Mouse (Mus musculus): ENCODE data around the gene Gm12394. TPM values are rescaled to one million over a fixed set of nuclear protein-coding genes. Genes with fewer than 3 reads are reported as not detected.
"Not testable (repeated sequence)": the region's sequence is repeated elsewhere in the genome, so short reads cannot be mapped to it uniquely, and the experiment has no call there.

Gm12394 gene
- total RNA-seq, 2 experiments from 2014 or later = 0.90 to 1.0 TPM

- TF ChIP-seq CTCF (conservative IDR thresholded peaks at IDR 0.05) = no peak
- no peak for DNase-seq (ENCODE audit: low spot score in 2 of 2)
- Histone ChIP-seq H3K27ac (no peak overlapping the region), H3K4me3 (no peak overlapping the region)
Observed at GRCm38 (mm10) chr4:42877657-42878056, 21.1 kb upstream of the Gm12394 start.

- DNase-seq (ENCODE audit: low spot score in 2 of 2) = peak; percentile 64 to 74
- no peak overlapping the region for H3K27ac ChIP-seq
- TF ChIP-seq CTCF (conservative IDR thresholded peaks at IDR 0.05) = peak; percentile 84
- H3K4me3 ChIP-seq = no peak overlapping the region
Observed at GRCm38 (mm10) chr4:42876586-42877291, 20.2 kb upstream of the Gm12394 start.

DNA sequence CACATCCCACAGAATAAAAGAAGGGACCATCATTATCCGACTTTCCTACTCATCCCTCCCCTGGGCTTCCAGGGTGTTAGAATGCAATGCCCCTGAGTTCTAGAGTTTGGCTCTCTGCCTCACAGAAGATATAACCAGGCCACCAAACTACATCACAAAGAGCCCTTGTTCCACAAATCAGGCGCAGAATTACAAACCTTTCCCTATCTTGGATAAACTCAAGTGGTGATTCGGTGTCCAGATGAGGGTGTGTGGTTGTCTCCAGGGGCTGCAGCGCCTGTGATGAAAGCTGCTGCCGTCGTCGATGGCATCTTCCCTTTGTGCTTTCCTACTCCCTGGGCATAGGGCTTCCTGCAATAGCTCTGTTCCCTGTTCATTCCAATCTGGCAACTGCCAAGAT is 17.6 kb upstream of the Gm12394 start, which contains the start of gene Fam205c:
Gene Fam205c (minus strand): TSS at position 101 of the 400 bp plus-strand sequence.
- TF ChIP-seq CTCF (conservative IDR thresholded peaks at IDR 0.05) = no peak
- Histone ChIP-seq H3K4me3 (no peak within 1 kb of the TSS), H3K27ac (no peak within 1 kb of the TSS)
- no peak for DNase-seq (ENCODE audit: low spot score in 2 of 2)

DNA sequence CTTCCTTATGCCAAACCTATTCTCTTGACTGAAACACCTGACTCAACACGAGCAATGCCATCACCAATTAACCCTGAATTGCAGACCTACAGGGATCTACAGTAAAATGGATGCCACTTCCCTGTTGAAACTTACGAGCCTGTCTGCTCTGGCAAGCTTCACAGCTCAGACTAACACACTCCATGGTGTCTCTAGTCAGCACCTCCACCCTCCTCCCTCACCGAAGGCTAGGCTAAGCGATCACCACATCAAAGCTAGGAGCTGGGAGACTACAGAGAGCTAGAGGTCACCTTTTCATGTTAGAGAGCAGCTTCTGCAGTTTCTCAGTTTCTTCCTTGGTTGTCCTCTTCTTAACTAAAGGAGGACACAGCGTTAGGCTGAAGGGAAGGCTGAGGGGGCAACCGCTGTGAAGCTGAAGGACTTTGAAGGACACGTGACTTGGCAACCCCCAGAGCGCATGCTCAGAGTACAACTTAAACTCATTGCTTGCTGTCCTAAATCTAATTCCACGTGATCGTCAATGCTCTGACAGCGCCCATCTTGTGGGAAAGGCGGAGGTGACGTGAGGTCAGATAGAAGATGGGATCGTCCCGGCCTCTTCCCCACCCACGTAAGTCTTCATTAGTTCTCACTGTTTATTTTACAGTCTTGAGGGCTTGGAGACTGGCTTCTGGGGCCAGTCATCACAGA is 16.3 kb upstream of the Gm12394 start:
- no peak for DNase-seq (ENCODE audit: low spot score in 2 of 2)
- H3K27ac ChIP-seq = no peak overlapping the region
- TF ChIP-seq CTCF (conservative IDR thresholded peaks at IDR 0.05) = no peak

GRCm38 (mm10) chr4:42872151-42872550 is 15.6 kb upstream of the Gm12394 start:
- Histone ChIP-seq H3K27ac (no peak overlapping the region), H3K4me3 (no peak overlapping the region)
- no peak for DNase-seq (ENCODE audit: low spot score in 2 of 2)
- TF ChIP-seq CTCF (conservative IDR thresholded peaks at IDR 0.05) = no peak

More for the DNA sequence above, 16.3 kb upstream of the Gm12394 start:
- H3K4me3 ChIP-seq = no peak overlapping the region

DNA sequence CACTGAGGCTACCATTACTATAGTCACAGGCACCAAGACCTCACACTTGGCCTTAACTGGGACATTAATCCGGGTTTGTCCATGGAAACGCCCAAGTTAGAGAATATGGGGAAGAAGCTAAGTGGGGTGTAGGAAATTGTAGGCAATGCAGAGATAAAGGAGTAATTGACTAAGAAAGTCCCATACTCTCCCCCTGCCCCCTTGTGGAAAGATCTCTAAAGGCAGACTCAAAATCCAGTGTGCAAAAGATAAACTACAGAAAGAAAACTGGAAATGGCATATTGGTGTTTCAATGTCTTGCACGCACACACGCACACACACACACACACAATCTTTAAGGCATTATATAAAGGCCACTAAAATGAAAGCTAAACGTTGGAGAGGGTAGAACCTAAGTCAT is 14.2 kb upstream of the Gm12394 start:
- Histone ChIP-seq H3K4me3 (no peak overlapping the region), H3K27ac (no peak overlapping the region)
- TF ChIP-seq CTCF (conservative IDR thresholded peaks at IDR 0.05) = peak; percentile 70
- DNase-seq (ENCODE audit: low spot score in 2 of 2) = no peak

DNA sequence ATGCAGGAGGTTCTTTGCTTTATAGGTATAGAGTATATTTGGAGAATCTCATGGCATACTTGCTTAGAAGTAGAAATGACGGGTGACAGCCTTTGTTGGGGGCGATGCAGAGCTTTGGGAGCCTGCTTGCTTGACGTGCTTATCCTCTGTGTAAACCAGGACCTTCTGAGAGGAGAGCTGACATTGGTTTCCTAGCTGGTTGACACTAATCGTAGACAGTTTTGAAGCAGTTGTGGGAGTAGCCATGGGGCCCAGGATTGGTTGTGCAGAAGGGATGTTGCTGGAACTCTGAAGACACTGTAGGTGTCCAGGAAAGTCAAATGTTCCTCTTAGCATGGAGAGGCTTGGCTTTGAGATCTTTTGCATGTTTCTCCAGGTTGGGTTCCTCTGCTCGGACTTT is 11.6 kb upstream of the Gm12394 start:
- DNase-seq (ENCODE audit: low spot score in 2 of 2) = no peak
- Histone ChIP-seq H3K4me3 (no peak overlapping the region), H3K27ac (no peak overlapping the region)
- no peak for TF ChIP-seq CTCF (conservative IDR thresholded peaks at IDR 0.05)

GRCm38 (mm10) chr4:42867390-42867789 is 10.8 kb upstream of the Gm12394 start:
- no peak overlapping the region for H3K4me3 ChIP-seq
- TF ChIP-seq CTCF (conservative IDR thresholded peaks at IDR 0.05) = no peak

DNA sequence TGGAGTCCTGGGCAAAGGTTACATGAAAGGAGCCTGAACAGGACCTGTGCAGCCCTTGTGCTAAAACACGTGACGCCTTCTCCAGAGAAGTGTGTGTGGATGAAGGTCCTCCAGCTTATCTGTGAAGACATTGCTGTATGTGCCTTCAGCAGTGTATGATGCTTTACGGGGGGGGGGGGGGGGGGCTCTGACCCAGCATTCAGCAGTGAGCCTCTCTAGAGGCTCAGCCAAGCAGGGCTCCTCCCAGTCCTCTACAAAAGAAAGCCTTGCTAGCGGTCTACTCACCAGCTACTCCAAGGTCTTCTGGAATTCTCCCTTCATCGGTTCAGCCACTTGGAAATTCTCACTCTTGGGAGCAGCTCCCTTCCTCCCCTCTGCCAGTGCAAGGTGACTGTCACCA is 6.9 kb upstream of the Gm12394 start:
- not testable (repeated sequence) for H3K27ac ChIP-seq; H3K4me3 ChIP-seq; DNase-seq (ENCODE audit: low spot score in 2 of 2)

More at GRCm38 (mm10) chr4:42867390-42867789, 10.8 kb upstream of the Gm12394 start:
- H3K27ac ChIP-seq = no peak overlapping the region
- no peak for DNase-seq (ENCODE audit: low spot score in 2 of 2)

DNA sequence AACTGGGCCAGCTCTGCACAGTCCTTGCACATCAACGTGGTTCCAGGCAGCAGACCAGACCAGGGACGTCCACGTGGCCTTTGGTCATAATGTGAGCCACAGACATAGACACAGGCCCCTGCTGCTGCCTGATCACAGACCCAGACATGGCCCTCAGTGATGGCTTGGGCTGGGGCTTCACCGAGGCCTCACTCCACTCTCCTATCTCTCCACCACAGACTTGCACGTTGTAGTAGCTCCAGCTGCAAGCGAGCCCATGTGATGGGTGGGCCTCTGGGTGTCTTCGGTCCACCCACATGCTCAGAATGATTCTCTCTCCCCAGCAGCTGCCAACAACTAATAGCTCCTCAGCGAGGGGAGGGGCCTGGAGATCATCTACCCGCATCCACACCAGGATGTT is 3.9 kb upstream of the Gm12394 start:
- not testable (repeated sequence) for DNase-seq (ENCODE audit: low spot score in 2 of 2); H3K4me3 ChIP-seq; H3K27ac ChIP-seq

DNA sequence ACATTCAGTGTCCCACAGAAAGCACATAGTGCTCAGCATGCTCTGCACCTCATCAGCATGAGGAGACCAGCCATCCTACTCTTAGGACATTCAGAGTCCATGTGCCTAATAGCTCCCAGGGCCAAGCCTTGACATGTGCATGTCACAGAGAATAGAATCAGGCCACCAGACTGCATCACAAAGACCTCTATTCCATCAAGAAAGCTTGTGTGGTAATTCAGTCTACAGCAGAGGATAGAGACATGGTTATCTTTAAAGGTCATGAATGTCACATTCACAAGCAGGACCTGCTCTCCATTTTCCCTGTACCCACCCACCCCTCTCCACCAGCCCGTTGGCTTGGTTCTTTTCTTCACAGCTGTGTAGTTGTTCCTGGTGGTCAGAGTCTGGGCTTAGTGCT is 2.8 kb downstream of the Gm12394 start, which contains the start of gene Fam205a1:
Gene Fam205a1 (minus strand): TSS at position 101 of the 400 bp plus-strand sequence.
- H3K4me3 ChIP-seq; DNase-seq (ENCODE audit: low spot score in 2 of 2); H3K27ac ChIP-seq: not testable (repeated sequence)

DNA sequence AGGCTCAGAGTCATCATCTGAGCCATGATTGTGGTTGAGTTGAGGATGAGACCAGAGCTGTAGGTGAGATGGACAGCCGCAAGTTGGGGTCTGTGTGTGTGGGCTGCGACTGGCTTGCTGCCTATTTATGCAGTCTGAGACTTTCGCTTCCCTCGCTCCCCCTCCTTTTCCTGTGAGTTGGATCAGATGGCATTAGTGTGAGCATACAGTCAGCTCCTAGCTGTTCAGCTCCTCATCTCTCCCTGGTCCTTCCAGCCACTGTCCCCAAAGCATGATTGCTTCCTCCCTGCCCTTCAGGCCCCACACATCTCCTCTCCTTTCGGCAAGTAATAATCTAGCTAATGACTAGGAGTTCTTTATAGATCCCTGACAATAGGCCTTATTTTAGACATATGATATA is 82.7 kb downstream of the Gm12394 start, which contains the start of gene Ccl21a:
Gene Ccl21a (minus strand): TSS at position 101 of the 400 bp plus-strand sequence.
- H3K27ac ChIP-seq; DNase-seq (ENCODE audit: low spot score in 2 of 2); H3K4me3 ChIP-seq: not testable (repeated sequence)

GRCm38 (mm10) chr4:42756477-42756876 is 100.1 kb downstream of the Gm12394 start, which contains the start of gene Ccl19:
Gene Ccl19 (minus strand): TSS chr4:42756577.
- H3K4me3 ChIP-seq; DNase-seq (ENCODE audit: low spot score in 2 of 2); H3K27ac ChIP-seq: not testable (repeated sequence)

- DNase-seq (ENCODE audit: low spot score in 2 of 2); H3K4me3 ChIP-seq: not testable (repeated sequence)
Observed at GRCm38 (mm10) chr4:42735245-42735644, 121.3 kb downstream of the Gm12394 start, which contains the start of gene 4930578G10Rik. Gene 4930578G10Rik (plus strand): TSS chr4:42735545.

More at GRCm38 (mm10) chr4:42735245-42735644, 121.3 kb downstream of the Gm12394 start, which contains the start of gene 4930578G10Rik:
- not testable (repeated sequence) for H3K27ac ChIP-seq

Other genes starting within 250 kb of the Gm12394 start
- gene Gm10591, start 244.6 kb downstream of the Gm12394 start, total RNA-seq (2021) = not detected
- 10 to 100 TPM; 12.6 to 13.2 TPM for gene Gm2564, start 227.1 kb downstream of the Gm12394 start, total RNA-seq (2021)
- gene Ccl27b, start 201.5 kb downstream of the Gm12394 start, total RNA-seq (2021) = not detected
- gene Il11ra2, start 194.9 kb downstream of the Gm12394 start, total RNA-seq (2021) = under 1 TPM in 1 of 2 experiments, not detected in 1; 0.37 TPM
- 1 to 10 TPM in 1 of 2 experiments, under 1 TPM in 1; 0.83 to 3.2 TPM for gene 4930578G10Rik, start 121.2 kb downstream of the Gm12394 start, total RNA-seq (2021)
- 1 to 10 TPM in 1 of 2 experiments, not detected in 1; 1.1 TPM for gene Ccl19, start 100.2 kb downstream of the Gm12394 start, total RNA-seq (2021)
- under 1 TPM in 1 of 2 experiments, not detected in 1; 0.49 TPM for gene Ccl21a, start 82.8 kb downstream of the Gm12394 start, total RNA-seq (2021)
- gene Fam205a1, start 2.9 kb downstream of the Gm12394 start, total RNA-seq (2021) = not detected
- under 1 TPM; 0.42 to 0.51 TPM for gene Fam205c, start 17.5 kb upstream of the Gm12394 start, total RNA-seq (2021)
- gene Phf24, start 59.9 kb upstream of the Gm12394 start, total RNA-seq (2021) = 100 to 1,000 TPM; 154 to 155 TPM
- gene Dnajb5, start 93.0 kb upstream of the Gm12394 start, total RNA-seq (2021) = 100 to 1,000 TPM; 187 to 211 TPM
- gene 1700022I11Rik, start 112.8 kb upstream of the Gm12394 start, total RNA-seq (2021) = not detected
- 100 to 1,000 TPM; 171 to 184 TPM for gene Vcp, start 143.7 kb upstream of the Gm12394 start, total RNA-seq (2021)
- gene Fancg, start 153.7 kb upstream of the Gm12394 start, total RNA-seq (2021) = 10 to 100 TPM; 10.4 to 12.9 TPM
- 10 to 100 TPM; 28.0 to 30.0 TPM for gene Pigo, start 169.0 kb upstream of the Gm12394 start, total RNA-seq (2021)
- 100 to 1,000 TPM in 1 of 2 experiments, 10 to 100 TPM in 1; 97.3 to 108 TPM for gene Stoml2, start 174.9 kb upstream of the Gm12394 start, total RNA-seq (2021)
- 10 to 100 TPM; 36.1 to 40.3 TPM for gene Fam214b, start 189.4 kb upstream of the Gm12394 start, total RNA-seq (2021)
- 10 to 100 TPM; 41.7 to 45.7 TPM for gene Unc13b, start 202.2 kb upstream of the Gm12394 start, total RNA-seq (2021)